Mouse (Mus musculus) spleen, adult 2 months (tissue): Measurements from ENCODE around the gene Cd248. TPM values are rescaled to one million over a fixed set of nuclear protein-coding genes. Genes with fewer than 3 reads are reported as not detected.
A peak's percentile ranks its signal among the peaks of the same experiment; 100 is the strongest.

Experiments used
- DNase-seq, 2 experiments: peaks; one replicate each; pipeline versions ENCODE4 v3.0.0 to v3.0.0-alpha.2; 2012 to 2021; ENCODE audit warnings: low spot score in 2 of 2, low read depth in 1 of 2
- H3K27ac ChIP-seq: fragments of 200-500 bp; 2 replicates; pipeline ENCODE4 v1.5.1; 2012; ENCODE audit warnings: low read length, inconsistent platforms; ENCODE audit not compliant: insufficient read depth
- H3K27me3 ChIP-seq: fragments of 200-500 bp; 2 replicates; pipeline ENCODE4 v1.6.1; 2012; ENCODE audit warnings: mild to moderate bottlenecking, moderate library complexity, low read length, inconsistent platforms; ENCODE audit not compliant: control insufficient read depth, insufficient read depth
- H3K36me3 ChIP-seq: fragments of 200-500 bp; 2 replicates; pipeline ENCODE4 v1.6.1; 2012; ENCODE audit warnings: mild to moderate bottlenecking, low read length, inconsistent platforms; ENCODE audit not compliant: control insufficient read depth, insufficient read depth
- H3K4me1 ChIP-seq: fragments of 200-500 bp; 2 replicates; pipeline ENCODE4 v1.6.1; 2011; ENCODE audit warnings: inconsistent platforms; ENCODE audit not compliant: control insufficient read depth, insufficient read depth, insufficient read length
- H3K4me3 ChIP-seq: fragments of 200-500 bp; 2 replicates; pipeline ENCODE4 v1.5.1; 2011; ENCODE audit warnings: mild to moderate bottlenecking, inconsistent platforms; ENCODE audit not compliant: insufficient read depth, insufficient read length; ENCODE audit errors: extremely low read depth
- CTCF ChIP-seq: fragments of 200-500 bp; IDR thresholded peaks from 2 replicates; pipeline ENCODE4 v1.5.1; 2011; ENCODE audit warnings: mild to moderate bottlenecking, inconsistent platforms; ENCODE audit not compliant: insufficient read depth, insufficient read length, insufficient replicate concordance; ENCODE audit errors: extremely low read depth
- POLR2A ChIP-seq: fragments of 200-500 bp; IDR thresholded peaks from 2 replicates; pipeline ENCODE4 v1.6.1; 2011; ENCODE audit warnings: low read depth, low read length, inconsistent platforms
- WGBS: fragments of 180-500 bp; shearing (Covaris S2); methylation state at CpG from one replicate; pipeline ENCODE4 v1.1.7; 2018; 5-methylcytosine and 5-hydroxymethylcytosine counted together
- polyA plus RNA-seq: library from polyadenylated mRNA; depleted of rRNA; stranded (reverse); fragments of >200 nt; gene quantifications from 2 replicates; pipeline ENCODE4 v1.2.3, GENCODE M21; 2012; rRNA removed

Gene Cd248
- 5.5 and 6.3 TPM in 2 replicates for polyA plus RNA-seq

DNA sequence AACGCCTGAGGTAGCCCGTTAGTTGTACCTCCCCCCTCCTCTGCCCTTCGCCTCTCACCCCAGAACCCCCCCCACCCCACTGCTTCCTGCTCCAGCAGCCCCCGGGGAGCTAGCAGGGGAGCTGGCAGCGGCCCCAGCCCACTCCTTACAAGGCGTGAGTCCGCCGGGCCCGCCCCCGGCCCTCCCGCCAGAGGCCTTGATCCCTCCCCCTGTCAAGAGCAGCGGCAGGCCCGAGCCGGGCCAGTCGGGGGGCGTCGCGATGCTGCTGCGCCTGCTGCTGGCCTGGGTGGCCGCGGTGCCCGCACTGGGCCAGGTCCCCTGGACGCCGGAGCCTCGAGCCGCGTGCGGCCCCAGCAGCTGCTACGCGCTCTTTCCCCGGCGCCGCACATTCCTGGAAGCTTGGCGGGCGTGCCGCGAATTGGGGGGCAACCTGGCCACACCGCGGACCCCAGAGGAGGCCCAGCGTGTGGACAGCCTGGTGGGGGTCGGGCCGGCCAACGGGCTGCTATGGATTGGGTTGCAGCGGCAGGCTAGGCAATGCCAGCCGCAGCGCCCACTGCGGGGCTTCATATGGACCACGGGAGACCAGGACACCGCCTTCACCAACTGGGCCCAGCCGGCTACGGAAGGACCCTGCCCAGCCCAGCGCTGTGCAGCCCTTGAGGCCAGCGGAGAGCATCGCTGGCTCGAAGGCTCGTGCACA, at the start of gene Cd248:
TSS of gene Cd248 (plus strand) at position 212 of the 703 bp plus-strand sequence.
- Histone ChIP-seq H3K27ac (0 out of 2 replicates have a peak within 1 kb of the TSS, but pooled peaks have one; percentile 16), H3K4me3 (peak within 1 kb of the TSS; percentile 25; the same call in 1 of the 2 replicates), H3K27me3 (peaks cover 12% of the 10 kb centered on the region), H3K4me1 (peaks cover 6% of the 10 kb centered on the region), H3K36me3 (no peaks in the 10 kb centered on the region)
- DNase-seq: no peak
- 5% methylated on average over 50 of the region's 56 CpGs for WGBS
- no peak for TF ChIP-seq POLR2A
- TF ChIP-seq CTCF: no peak

GRCm38 (mm10) chr19:5018191-5018590, 49.7 kb upstream of the Cd248 start:
- no peaks in the 10 kb centered on the region for H3K4me1 ChIP-seq
- H3K27ac ChIP-seq: no peak overlapping the region
- TF ChIP-seq CTCF (no peak), POLR2A (no peak)
- no peaks in the 10 kb centered on the region for H3K27me3 ChIP-seq
- WGBS: 71% methylated on average over 3 of the region's 3 CpGs
- no peaks in the 10 kb centered on the region for H3K36me3 ChIP-seq
- DNase-seq: no peak
- H3K4me3 ChIP-seq: no peak overlapping the region

DNA sequence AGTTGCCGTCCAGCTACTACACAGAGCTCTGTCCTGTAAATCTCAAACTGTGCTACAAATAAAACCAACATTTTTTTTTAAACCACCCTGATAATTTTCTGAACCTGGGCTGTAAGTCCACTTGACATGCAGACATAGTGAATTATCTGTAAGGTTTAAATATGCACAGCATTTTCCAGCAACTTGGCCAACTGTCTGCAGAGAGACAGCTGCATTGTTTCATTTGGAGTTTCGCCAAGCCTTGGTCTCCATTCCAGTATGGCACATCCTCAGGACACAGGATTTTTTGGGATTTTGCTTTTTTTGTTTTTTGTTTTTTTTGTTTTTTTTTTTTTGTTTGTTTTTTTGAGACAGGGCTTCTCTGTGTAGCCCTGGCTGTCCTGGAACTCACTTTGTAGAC, 46.5 kb upstream of the Cd248 start:
- H3K4me1 ChIP-seq: peaks cover 6% of the 10 kb centered on the region; the same call in 1 of the 2 replicates
- DNase-seq: no peak
- WGBS: 82% methylated on average over 2 of the region's 2 CpGs
- H3K4me3 ChIP-seq: no peak overlapping the region
- H3K27me3 ChIP-seq: no peaks in the 10 kb centered on the region
- H3K36me3 ChIP-seq: no peaks in the 10 kb centered on the region
- H3K27ac ChIP-seq: no peak overlapping the region
- TF ChIP-seq CTCF (no peak), POLR2A (no peak)

DNA sequence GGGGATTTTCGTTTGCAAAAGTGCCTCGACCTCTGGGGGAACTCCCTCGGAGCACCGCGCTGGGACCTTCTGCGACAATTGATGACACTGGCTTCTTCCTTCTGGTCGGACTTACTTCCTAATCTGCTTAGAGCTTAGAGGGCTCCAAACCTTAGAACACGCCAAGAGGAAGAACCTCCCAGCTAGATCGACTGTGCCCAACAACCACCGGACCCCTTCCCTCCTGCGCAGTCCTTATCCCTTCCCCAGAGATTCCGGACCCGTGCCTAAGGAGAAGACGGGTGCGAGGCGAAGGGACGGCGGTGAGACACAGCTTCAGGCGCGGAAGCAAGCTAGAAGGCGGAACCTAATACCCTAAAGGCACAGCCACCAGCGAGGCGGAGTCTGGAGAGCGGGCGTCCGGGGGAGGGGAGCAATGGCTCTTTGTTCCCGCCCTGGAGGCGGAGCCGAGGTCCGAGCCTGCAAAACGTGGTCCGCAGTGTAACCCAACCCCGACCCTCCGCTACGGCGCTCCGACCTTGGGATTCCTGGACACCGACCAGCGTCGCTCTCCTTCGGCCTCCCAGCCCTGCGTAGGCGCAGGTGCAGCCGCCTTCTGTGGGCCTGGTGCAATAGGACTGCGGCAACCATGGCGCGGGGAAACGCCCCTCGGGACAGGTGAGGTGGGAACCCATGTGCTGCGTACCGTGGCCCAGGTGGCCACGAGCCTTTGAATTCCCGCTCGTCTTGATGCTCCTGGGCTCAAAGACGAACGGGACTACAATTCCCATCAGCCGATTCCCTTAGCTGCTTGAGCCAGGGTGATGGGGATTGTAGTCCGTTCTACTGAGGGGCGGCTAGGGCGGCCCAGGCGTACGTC, 44.0 kb upstream of the Cd248 start, which contains the start of gene Slc29a2:
TSS of gene Slc29a2 (plus strand) at position 240 of the 859 bp plus-strand sequence.
- no peaks in the 10 kb centered on the region for H3K36me3 ChIP-seq
- no peaks in the 10 kb centered on the region for H3K27me3 ChIP-seq
- H3K4me3 ChIP-seq: peak within 1 kb of the TSS; percentile 73
- peaks cover 6% of the 10 kb centered on the region; the same call in 1 of the 2 replicates for H3K4me1 ChIP-seq
- peak; percentile 73 to 89 for DNase-seq
- TF ChIP-seq POLR2A (peak; percentile 95), CTCF (no peak)
- WGBS: under 1% methylated on average over 61 of the region's 62 CpGs
- H3K27ac ChIP-seq: peak within 1 kb of the TSS; percentile 91

- Histone ChIP-seq H3K4me3 (no peak overlapping the region), H3K36me3 (peaks cover 2% of the 10 kb centered on the region; the same call in 1 of the 2 replicates), H3K27me3 (no peaks in the 10 kb centered on the region), H3K27ac (no peak overlapping the region), H3K4me1 (peaks cover 6% of the 10 kb centered on the region; the same call in 1 of the 2 replicates)
- DNase-seq: no peak
- 90% methylated on average over 8 of the region's 8 CpGs for WGBS
- TF ChIP-seq POLR2A (no peak), CTCF (no peak)
Observed at GRCm38 (mm10) chr19:5026111-5026510, 41.8 kb upstream of the Cd248 start.

DNA sequence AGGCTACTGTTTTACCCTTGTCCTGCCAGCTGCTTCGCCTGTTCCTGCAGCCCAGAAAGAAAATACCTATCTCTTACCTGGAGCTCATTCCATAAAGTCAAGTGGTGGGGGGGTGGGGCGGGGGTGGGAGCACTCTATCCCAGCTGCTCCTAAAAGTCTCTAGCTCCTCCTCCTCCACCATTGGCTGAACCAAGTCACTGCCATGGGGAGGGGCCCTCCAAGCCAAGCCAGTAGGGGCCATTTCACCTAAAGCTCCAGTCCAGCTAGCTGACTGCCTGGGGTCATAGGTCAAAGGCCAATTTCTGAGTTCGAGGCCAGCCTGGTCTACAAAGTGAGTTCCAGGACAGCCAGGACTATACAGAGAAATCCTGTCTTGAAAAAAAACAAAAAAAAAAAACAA, 35.2 kb upstream of the Cd248 start:
- no peak overlapping the region for H3K27ac ChIP-seq
- 96% methylated on average over 3 of the region's 3 CpGs for WGBS
- H3K36me3 ChIP-seq: peaks cover 2% of the 10 kb centered on the region; the same call in 1 of the 2 replicates
- H3K27me3 ChIP-seq: no peaks in the 10 kb centered on the region
- no peak for DNase-seq
- no peak overlapping the region for H3K4me3 ChIP-seq
- TF ChIP-seq CTCF (no peak), POLR2A (no peak)
- H3K4me1 ChIP-seq: 0 out of 2 replicates have a peak, but pooled peaks cover under 1% of the 10 kb centered on the region
